Mouse (Mus musculus) C2C12 (cell line): Measurements from ENCODE around the gene Srgap1.

Experiments
- MYOD1 ChIP-seq: IDR thresholded peaks from one replicate; pipeline ENCODE4 v1.6.1; 2011; ENCODE audit warnings: low read depth; ENCODE audit not compliant: control insufficient read depth, insufficient read length
- USF1 ChIP-seq: IDR thresholded peaks from one replicate; pipeline ENCODE4 v1.6.1; 2011; ENCODE audit warnings: low read depth, mild to moderate bottlenecking, control low read depth, moderate library complexity

- no peak for TF ChIP-seq USF1
- no peak for TF ChIP-seq MYOD1
Measured at GRCm38 (mm10) chr10:121868255-121868654, 178.9 kb downstream of the Srgap1 start.
